Mouse (Mus musculus) thymus, postnatal 0 days (tissue): ENCODE measurements around the gene Il3ra. TPM values are rescaled to one million over a fixed set of nuclear protein-coding genes. Genes with fewer than 3 reads are reported as not detected.

Source experiments
- DNase-seq: peaks from one replicate; pipeline ENCODE4 v3.0.0-alpha.2; 2015; ENCODE audit warnings: low spot score
- polyA plus RNA-seq: library from polyadenylated mRNA; unstranded; fragments of >200 nt; fragmentation: Nextera tagmentation; extraction: Ambion mirVana; gene quantifications from 2 replicates; pipeline ENCODE4 v1.2.1, GENCODE M21; 2015

Il3ra gene
- polyA plus RNA-seq, 1 experiment from 2014 or later, result 6.5 TPM

DNA sequence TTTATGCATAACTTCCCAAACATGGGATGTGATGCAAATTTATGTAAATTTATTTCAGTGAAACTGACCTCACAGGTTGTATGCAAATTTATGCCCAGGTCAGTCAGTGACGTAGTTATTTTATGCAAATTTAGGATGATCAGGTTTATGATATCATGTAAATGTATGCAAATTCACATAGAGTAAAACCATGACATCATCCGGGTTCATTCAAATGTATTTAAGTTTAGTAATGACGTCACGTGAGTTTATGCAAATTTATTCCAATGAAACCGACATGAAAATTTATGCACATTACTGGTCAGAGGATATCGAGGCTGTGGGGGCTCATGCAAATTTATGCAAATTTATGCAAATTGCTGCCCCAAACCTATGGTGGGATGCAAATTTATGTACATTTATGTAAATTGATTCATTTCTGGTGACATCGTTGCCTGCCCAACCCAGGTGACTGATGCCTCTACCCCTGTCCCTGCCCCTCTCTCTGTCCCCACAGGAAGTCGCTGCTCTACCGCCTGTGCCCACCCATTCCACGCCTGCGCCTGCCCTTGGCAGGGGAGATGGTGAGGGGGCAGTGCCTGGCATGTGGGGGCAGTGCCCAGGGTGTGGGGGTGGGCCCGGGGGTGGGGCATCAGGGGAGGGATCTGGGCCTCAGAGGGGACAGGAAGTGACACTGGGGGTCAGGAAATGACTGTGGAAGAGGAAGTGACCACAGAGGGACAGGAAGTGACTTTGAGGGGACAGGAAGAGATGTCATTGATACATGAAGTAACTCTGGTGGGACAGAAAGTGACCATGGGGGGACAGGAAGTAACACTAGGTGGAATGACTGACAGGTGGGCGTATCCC lies 8.7 kb downstream of the Il3ra start:
- no peak for DNase-seq

- DNase-seq, result no peak
These were observed 9.2 kb downstream of the Il3ra start for GRCm38 (mm10) chr14:14355360-14355646.

GRCm38 (mm10) chr14:14395535-14395934 lies 49.5 kb downstream of the Il3ra start:
- DNase-seq, result no peak

GRCm38 (mm10) chr14:14400998-14401397 lies 54.9 kb downstream of the Il3ra start, which contains the start of gene Olfr721-ps1:
Gene Olfr721-ps1 (plus strand): TSS chr14:14401298.
- no peak for DNase-seq

Other genes starting within 250 kb of the Il3ra start
- gene Psmd6, start 225.3 kb upstream of the Il3ra start, polyA plus RNA-seq, result 228 and 234 TPM in 2 replicates
- gene Olfr720, start 159.4 kb upstream of the Il3ra start, polyA plus RNA-seq, result not detected in 2 replicates
- not detected in 2 replicates for gene Olfr31, start 23.4 kb upstream of the Il3ra start, polyA plus RNA-seq
- not detected in 2 replicates for gene Olfr721-ps1, start 55.0 kb downstream of the Il3ra start, polyA plus RNA-seq